Mouse (Mus musculus) hindbrain, embryonic 15.5 days (tissue): ENCODE data around the gene Tpr. TPM values are rescaled to one million over a fixed set of nuclear protein-coding genes. Genes with fewer than 3 reads are reported as not detected.

Experiments used
- ATAC-seq: fragments of 200-750 bp; cut with Nextera tagmentation; 2 replicates; pipeline ENCODE4 v1.8.0; 2017; ENCODE audit warnings: low read depth, moderate number of reproducible peaks, moderate TSS enrichment; ENCODE audit not compliant: low FRiP score
- H3K27ac ChIP-seq: fragments of 300-500 bp; sonication (generic); replicated peaks from 2 replicates; pipeline ENCODE4 v1.5.1; 2015; ENCODE audit warnings: mild to moderate bottlenecking, inconsistent platforms
- H3K27me3 ChIP-seq: fragments of 300-500 bp; sonication (generic); 2 replicates; pipeline ENCODE4 v1.6.1; 2015; ENCODE audit warnings: control low read depth, inconsistent platforms
- H3K36me3 ChIP-seq: fragments of 300-500 bp; sonication (generic); 2 replicates; pipeline ENCODE4 v1.6.1; 2015; ENCODE audit warnings: control low read depth, inconsistent platforms
- H3K4me1 ChIP-seq: fragments of 300-500 bp; sonication (generic); replicated peaks from 2 replicates; pipeline ENCODE4 v1.6.1; 2015; ENCODE audit warnings: control low read depth, inconsistent platforms
- H3K4me2 ChIP-seq: fragments of 300-500 bp; sonication (generic); 2 replicates; pipeline ENCODE4 v1.6.1; 2015; ENCODE audit warnings: moderate library complexity, mild to moderate bottlenecking, inconsistent platforms
- H3K4me3 ChIP-seq: fragments of 300-500 bp; sonication (generic); 2 replicates; pipeline ENCODE4 v1.5.1; 2015; ENCODE audit warnings: mild to moderate bottlenecking, inconsistent platforms
- H3K9ac ChIP-seq: fragments of 300-500 bp; sonication (generic); 2 replicates; pipeline ENCODE4 v1.6.1; 2015; ENCODE audit warnings: inconsistent platforms
- H3K9me3 ChIP-seq: fragments of 300-500 bp; sonication (generic); 2 replicates; pipeline ENCODE4 v1.6.1; 2016; ENCODE audit warnings: control low read depth, inconsistent platforms
- WGBS: fragments of 180-500 bp; shearing (Covaris S2); methylation state at CpG from one replicate; pipeline ENCODE4 v1.1.7; 2015; 5-methylcytosine and 5-hydroxymethylcytosine counted together
- polyA plus RNA-seq: library from polyadenylated mRNA; unstranded; fragments of >200 nt; fragmentation: Nextera tagmentation; extraction: Ambion mirVana; gene quantifications from 2 replicates; pipeline ENCODE4 v1.2.1, GENCODE M21; 2015

Gene Tpr
- 128 and 142 TPM in 2 replicates for polyA plus RNA-seq

DNA sequence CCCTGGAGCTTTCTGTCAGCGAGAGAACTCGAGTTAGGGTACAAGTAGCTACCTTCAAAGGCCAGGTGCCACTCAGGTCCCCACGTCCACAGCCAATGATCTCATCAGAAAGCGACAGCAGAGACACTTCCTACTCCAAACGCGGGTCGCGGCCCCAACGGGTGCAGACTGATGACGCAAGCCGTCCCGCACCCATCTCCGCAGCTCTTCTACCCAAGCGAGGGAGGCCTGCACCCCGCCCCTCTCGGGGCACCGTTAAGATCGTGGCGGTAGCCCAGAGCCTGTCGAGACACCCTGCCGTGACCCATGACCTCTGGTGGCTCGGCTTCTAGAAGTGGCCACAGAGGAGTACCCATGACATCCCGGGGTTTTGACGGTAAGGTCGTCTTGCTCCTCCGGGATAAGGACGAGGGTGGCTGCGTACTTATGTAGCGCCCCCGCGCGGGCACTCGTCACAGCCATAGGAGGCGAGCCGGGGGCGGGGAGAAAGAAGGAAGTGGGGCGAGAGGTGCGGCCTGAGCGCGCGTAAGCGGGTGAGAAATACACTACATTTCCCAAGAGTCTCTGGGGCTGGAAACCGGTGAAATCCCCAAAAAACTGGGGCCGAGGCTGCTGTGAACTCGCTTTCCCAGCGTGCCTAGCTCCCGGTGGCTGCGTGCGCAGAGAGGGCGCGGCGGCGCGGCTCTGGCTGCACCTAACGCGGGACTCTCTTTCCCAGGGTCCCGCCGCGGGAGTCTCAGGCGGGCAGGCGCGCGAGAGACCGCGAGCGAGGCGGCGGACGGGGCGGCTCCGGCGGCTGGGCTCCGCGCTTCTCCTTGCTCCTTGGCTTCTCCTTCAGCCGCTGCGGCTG lies at the start of gene Tpr, which contains the start of gene Odr4:
TSS of gene Tpr (plus strand) at position 201 of the 850 bp plus-strand sequence.
TSS of gene Odr4 (minus strand) at position 443 of the 850 bp plus-strand sequence.
- Histone ChIP-seq H3K9me3 (no peaks in the 10 kb centered on the region), H3K4me1 (peaks cover 12% of the 10 kb centered on the region), H3K36me3 (peaks cover 35% of the 10 kb centered on the region), H3K4me2 (peak within 1 kb of the TSS; percentile 66), H3K9ac (peak within 1 kb of the TSS; percentile 86), H3K27ac (peak within 1 kb of the TSS; percentile 98), H3K4me3 (peak within 1 kb of the TSS; percentile 92), H3K27me3 (no peaks in the 10 kb centered on the region)
- WGBS: under 1% methylated on average over 76 of the region's 76 CpGs
- peak; percentile 99 for ATAC-seq

DNA sequence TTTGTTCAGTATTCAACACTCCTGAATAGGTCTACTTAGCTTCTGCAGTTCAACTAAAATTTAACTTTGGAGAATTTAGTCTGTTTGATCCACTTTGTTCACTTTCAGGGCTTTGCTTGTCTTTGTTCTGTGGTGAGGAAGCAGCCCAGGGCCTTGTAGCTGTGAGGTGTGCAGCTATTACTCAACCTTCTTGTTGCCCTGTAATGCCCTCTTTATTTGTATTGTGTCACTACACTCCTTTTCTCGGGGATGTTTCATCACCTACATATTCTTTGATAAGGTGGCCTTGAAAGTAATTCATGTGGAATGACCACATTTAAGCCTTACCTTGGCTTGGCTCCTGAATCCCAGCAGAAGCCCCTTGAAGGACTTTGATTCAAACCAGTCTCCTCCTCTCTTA lies 31.8 kb upstream of the Tpr start:
- H3K4me1 ChIP-seq: no peaks in the 10 kb centered on the region
- ATAC-seq: no peak
- no peak overlapping the region for H3K27ac ChIP-seq
- 91% methylated on average over 1 of the region's 1 CpGs for WGBS
- H3K27me3 ChIP-seq: no peaks in the 10 kb centered on the region
- no peaks in the 10 kb centered on the region for H3K9me3 ChIP-seq
- H3K36me3 ChIP-seq: peaks cover 27% of the 10 kb centered on the region
- H3K4me2 ChIP-seq: no peak overlapping the region
- H3K4me3 ChIP-seq: no peak overlapping the region
- H3K9ac ChIP-seq: no peak overlapping the region

DNA sequence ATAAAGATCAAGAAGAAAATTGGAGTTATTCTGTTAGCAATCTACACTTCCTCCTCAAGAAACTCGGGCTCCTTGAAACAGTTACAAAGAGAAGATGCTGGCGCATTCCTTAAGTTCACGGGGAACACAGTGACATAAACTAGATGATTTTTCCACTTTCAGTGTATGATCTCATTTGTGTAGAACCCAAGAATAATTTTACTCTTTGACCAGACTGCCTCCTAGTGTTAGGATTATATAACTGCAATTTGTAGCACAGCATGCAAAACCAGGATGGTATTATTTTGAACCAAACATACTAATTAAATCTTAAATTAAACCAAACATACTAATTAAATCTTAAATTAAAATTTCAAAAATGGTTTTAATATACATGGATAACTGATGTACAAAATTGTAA lies 19.7 kb upstream of the Tpr start:
- no peak overlapping the region for H3K27ac ChIP-seq
- no peaks in the 10 kb centered on the region for H3K9me3 ChIP-seq
- H3K4me1 ChIP-seq: no peaks in the 10 kb centered on the region
- 90% methylated on average over 3 of the region's 3 CpGs for WGBS
- no peak overlapping the region for H3K9ac ChIP-seq
- H3K4me2 ChIP-seq: no peak overlapping the region
- ATAC-seq: no peak
- no peak overlapping the region for H3K4me3 ChIP-seq
- H3K27me3 ChIP-seq: no peaks in the 10 kb centered on the region
- peaks cover 6% of the 10 kb centered on the region; the same call in 1 of the 2 replicates for H3K36me3 ChIP-seq

DNA sequence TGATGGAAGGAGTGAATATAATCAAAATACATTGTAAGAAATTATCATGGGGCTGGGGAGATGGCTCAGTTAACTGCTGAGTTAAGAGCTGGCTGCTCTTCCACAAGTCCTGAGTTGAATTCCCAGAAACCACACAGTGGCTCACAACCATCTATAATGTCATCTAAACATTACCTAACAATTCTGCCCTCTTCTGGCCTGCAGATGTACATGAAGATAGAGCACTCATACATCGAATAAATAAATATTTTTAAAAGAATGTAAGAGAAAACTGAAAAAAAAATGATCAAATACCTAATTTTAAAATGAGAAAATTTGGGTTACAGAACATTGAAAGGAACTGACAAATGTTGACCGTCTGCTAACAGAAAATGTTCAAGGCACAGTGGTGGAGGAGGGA lies 18.4 kb upstream of the Tpr start:
- H3K4me3 ChIP-seq: no peak overlapping the region
- H3K27me3 ChIP-seq: no peaks in the 10 kb centered on the region
- H3K36me3 ChIP-seq: peaks cover 11% of the 10 kb centered on the region
- no peak overlapping the region for H3K27ac ChIP-seq
- no peak for ATAC-seq
- WGBS: 97% methylated on average over 2 of the region's 2 CpGs
- H3K4me2 ChIP-seq: no peak overlapping the region
- no peaks in the 10 kb centered on the region for H3K4me1 ChIP-seq
- no peaks in the 10 kb centered on the region for H3K9me3 ChIP-seq
- H3K9ac ChIP-seq: no peak overlapping the region

DNA sequence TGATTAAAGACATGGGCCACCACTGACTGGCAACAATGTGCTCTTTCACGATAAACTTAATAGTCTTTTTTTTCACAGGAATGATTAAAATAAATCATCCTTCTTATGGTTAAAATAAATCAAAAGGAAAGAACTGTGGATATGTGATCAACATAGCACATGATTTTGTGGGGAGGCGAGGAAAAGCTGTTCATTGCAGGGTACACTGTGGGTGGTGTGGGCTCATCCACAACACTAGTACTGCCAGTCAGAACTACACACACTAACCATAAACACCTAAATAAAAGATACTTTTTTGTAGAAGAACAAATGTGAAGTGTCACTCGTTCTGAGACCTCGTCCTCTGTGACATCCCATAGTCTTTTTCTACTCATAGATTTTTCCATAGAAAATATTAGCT lies 8.5 kb upstream of the Tpr start:
- Histone ChIP-seq H3K27me3 (no peaks in the 10 kb centered on the region), H3K4me1 (no peaks in the 10 kb centered on the region), H3K4me3 (no peak overlapping the region), H3K9me3 (no peaks in the 10 kb centered on the region), H3K4me2 (no peak overlapping the region), H3K36me3 (peaks cover 27% of the 10 kb centered on the region), H3K27ac (no peak overlapping the region), H3K9ac (no peak overlapping the region)
- WGBS: 97% methylated on average over 4 of the region's 4 CpGs
- ATAC-seq: no peak

DNA sequence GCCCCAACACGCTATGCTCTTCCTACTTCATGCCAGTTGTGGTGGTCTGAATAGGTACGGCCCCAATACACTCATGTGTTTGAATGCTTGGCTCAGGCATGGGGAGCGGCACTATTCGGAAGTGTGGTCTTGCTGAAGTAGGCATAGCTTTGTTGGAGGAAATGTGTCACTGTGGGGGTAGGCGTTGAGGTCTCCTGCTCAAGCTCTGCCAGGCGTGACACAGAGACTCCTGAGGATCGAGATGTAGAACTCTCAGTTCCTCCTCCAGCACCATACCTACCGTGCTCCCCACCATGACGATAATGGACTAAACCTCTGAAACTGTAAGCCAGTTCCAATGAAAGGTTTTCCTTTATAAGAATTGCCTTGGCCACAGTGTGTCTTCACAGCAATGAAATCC lies 5.1 kb upstream of the Tpr start:
- WGBS: 96% methylated on average over 9 of the region's 9 CpGs
- Histone ChIP-seq H3K9me3 (no peaks in the 10 kb centered on the region), H3K4me3 (no peak overlapping the region), H3K4me2 (no peak overlapping the region), H3K36me3 (peaks cover 29% of the 10 kb centered on the region), H3K4me1 (peaks cover 7% of the 10 kb centered on the region), H3K27me3 (no peaks in the 10 kb centered on the region), H3K27ac (no peak overlapping the region), H3K9ac (no peak overlapping the region)
- no peak for ATAC-seq

DNA sequence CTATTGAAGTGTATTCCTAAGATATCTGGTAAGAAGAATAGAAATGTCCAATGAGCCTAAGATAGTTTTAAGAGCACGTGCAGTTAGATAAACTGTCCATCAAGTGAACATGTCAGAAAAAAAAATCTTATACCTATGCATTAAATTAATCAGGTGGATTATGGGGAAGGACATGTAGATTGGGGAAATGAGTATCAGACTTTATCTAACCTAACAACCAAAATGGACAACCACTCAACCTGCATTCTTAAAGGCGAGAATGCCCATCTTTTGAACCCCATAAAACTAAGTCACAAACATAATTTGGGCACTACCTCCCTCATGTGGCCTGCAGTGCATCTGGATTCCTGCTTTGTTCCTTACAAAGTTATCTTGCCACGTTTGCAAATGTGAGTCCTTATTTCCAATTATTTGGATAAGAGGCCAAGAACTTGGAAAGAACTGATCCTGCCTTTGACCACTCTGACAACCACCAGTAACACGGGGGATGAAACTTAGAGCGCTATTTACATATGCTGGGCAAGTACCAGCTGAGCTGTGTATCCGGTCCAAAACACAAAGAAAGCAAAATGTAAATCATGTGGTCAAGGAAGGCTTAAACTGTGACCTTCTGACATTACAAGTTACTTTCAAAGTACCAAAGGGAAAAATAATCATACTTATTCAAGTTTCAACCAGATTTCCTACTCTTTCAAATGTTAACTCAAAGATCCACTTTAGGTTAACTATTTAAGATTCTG lies 3.1 kb upstream of the Tpr start:
- H3K9ac ChIP-seq: no peak overlapping the region
- H3K4me2 ChIP-seq: no peak overlapping the region
- H3K27me3 ChIP-seq: no peaks in the 10 kb centered on the region
- WGBS: 90% methylated on average over 6 of the region's 6 CpGs
- H3K9me3 ChIP-seq: no peaks in the 10 kb centered on the region
- H3K27ac ChIP-seq: no peak overlapping the region
- H3K36me3 ChIP-seq: peaks cover 22% of the 10 kb centered on the region
- peaks cover 12% of the 10 kb centered on the region for H3K4me1 ChIP-seq
- ATAC-seq: no peak
- H3K4me3 ChIP-seq: no peak overlapping the region

DNA sequence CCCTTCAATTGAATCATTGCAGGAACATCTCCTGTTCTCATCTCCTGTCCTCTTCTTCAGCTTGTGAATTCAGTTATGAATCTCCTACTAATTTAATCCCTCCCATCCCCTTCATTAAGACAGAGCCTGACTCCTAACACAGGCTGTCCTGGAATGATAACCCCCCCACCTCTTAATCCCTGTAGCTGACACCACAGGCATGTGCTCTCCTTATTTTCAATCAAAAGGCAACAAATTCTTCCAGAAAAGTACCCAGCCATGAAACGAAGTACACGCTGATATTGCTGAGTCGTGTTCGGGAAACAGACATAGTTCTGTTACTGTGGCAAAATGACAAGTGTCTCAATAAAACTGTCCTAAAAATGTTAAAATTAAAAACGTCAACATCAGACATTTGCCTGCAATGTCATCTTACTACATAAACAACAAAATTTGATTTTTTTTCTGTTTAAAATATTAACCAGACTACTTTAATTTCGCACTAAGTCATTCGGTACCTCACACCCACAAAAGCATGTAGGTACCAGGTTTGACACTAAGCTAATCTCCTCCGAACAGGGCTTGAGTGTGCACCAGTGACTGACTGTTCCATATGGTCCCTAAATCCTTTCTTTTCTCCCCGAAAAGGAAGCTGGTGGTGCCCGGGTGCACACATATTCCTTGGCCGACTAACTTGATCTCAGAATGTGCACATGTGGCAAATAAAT lies 554 bp upstream of the Tpr start:
- H3K4me3 ChIP-seq: peak overlapping the region; percentile 92
- H3K9me3 ChIP-seq: no peaks in the 10 kb centered on the region
- H3K9ac ChIP-seq: peak overlapping the region; percentile 86
- H3K36me3 ChIP-seq: peaks cover 35% of the 10 kb centered on the region
- peak; percentile 27 for ATAC-seq
- H3K4me2 ChIP-seq: peak overlapping the region; percentile 65
- H3K27me3 ChIP-seq: no peaks in the 10 kb centered on the region
- peak overlapping the region; percentile 98 for H3K27ac ChIP-seq
- peaks cover 12% of the 10 kb centered on the region for H3K4me1 ChIP-seq
- 23% methylated on average over 11 of the region's 11 CpGs for WGBS

DNA sequence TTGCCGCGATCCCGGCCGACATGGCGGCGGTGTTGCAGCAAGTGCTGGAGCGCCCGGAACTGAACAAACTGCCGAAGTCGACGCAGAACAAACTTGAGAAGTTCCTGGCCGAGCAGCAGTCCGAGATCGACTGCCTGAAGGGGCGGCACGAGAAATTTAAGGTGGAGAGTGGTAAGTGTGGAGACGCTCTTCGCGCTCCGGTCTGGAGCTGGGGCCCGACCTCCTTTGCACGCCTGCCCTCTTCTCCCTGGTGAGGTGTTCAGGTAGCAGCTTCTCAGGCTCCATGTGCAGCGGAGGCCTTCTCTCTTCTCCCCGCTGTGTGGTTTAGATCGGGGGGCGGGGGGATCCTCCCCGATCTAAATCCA lies 832 bp downstream of the Tpr start:
- H3K36me3 ChIP-seq: peaks cover 34% of the 10 kb centered on the region
- no peak for ATAC-seq
- peaks cover 12% of the 10 kb centered on the region for H3K4me1 ChIP-seq
- peak overlapping the region; percentile 98 for H3K27ac ChIP-seq
- peak overlapping the region; percentile 55 for H3K9ac ChIP-seq
- peak overlapping the region; percentile 92 for H3K4me3 ChIP-seq
- H3K27me3 ChIP-seq: no peaks in the 10 kb centered on the region
- 0% methylated on average over 27 of the region's 27 CpGs for WGBS
- H3K9me3 ChIP-seq: no peaks in the 10 kb centered on the region
- H3K4me2 ChIP-seq: peak overlapping the region; percentile 66

DNA sequence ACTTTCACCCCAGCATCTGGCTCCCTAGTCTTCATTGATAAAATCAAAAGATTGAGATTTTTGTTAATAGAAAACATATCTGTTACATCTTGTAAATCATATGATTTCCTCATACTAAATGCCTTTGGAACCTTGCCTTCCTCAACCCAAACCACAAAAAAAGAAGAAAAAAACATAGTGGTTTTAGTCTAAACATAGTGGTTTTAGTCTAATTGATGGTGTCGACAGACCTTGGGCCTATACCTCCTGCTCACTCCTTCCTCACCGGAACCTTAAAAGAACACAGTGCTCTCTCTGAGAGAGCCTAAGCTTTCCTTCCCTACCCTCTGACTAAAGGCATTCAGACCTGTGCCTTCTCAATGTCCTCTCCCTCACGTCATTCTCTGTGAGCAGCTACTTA lies 3.4 kb downstream of the Tpr start:
- 93% methylated on average over 3 of the region's 3 CpGs for WGBS
- ATAC-seq: no peak
- Histone ChIP-seq H3K4me1 (peaks cover 12% of the 10 kb centered on the region), H3K9me3 (no peaks in the 10 kb centered on the region), H3K27me3 (no peaks in the 10 kb centered on the region), H3K9ac (no peak overlapping the region), H3K4me2 (no peak overlapping the region), H3K36me3 (peaks cover 36% of the 10 kb centered on the region), H3K4me3 (no peak overlapping the region), H3K27ac (no peak overlapping the region)

DNA sequence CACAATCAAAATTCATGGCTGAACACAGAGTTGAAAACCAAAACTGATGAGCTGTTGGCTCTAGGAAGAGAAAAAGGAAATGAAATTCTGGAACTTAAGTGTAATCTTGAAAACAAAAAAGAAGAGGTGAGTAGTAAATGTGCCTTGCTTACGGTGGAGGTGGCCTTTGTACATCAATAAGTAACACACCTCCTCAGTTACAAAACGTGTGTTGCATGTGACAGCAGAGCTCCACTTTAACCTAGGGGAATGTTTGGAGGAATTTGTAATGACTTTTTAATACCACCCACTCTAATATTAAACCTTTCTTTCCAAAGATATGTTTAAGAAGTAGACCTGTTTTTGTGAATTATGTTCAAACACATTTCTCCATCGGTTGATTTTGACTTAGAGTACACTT lies 11.3 kb downstream of the Tpr start:
- 98% methylated on average over 3 of the region's 3 CpGs for WGBS
- no peak overlapping the region for H3K4me2 ChIP-seq
- no peak overlapping the region for H3K27ac ChIP-seq
- H3K36me3 ChIP-seq: peaks cover 56% of the 10 kb centered on the region
- no peak overlapping the region for H3K9ac ChIP-seq
- no peaks in the 10 kb centered on the region for H3K27me3 ChIP-seq
- no peaks in the 10 kb centered on the region for H3K4me1 ChIP-seq
- ATAC-seq: no peak
- no peak overlapping the region for H3K4me3 ChIP-seq
- H3K9me3 ChIP-seq: no peaks in the 10 kb centered on the region

DNA sequence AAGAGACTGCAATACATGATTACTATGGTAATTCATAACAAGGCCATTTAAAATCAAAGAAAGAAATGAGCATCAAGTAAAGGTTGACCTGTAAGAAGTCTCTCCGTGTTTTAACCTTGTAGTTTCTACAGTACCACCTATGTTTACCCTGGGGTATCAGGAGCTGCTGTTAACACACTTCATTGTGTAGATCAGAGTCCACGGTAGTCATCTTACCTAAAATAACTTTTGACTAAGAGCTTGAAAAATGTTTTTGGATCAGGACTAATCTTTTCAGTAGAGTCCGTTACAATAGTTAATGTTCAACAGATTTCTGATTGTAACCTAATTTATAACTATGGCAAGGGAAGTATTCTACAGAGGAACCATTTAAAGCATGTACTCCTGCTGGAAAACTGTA lies 11.9 kb downstream of the Tpr start:
- Histone ChIP-seq H3K9me3 (no peaks in the 10 kb centered on the region), H3K36me3 (peaks cover 57% of the 10 kb centered on the region), H3K4me2 (no peak overlapping the region), H3K4me3 (no peak overlapping the region), H3K9ac (no peak overlapping the region), H3K27ac (no peak overlapping the region), H3K4me1 (no peaks in the 10 kb centered on the region), H3K27me3 (no peaks in the 10 kb centered on the region)
- no peak for ATAC-seq
- WGBS: 92% methylated on average over 3 of the region's 3 CpGs
